Mouse (Mus musculus) NIH3T3 (cell line): ENCODE results near the gene Cnpy1.

Experiments
- DNase-seq: peaks from one replicate; pipeline ENCODE4 v3.0.0-alpha.2; 2012; ENCODE audit warnings: low read depth

Cnpy1 gene

DNA sequence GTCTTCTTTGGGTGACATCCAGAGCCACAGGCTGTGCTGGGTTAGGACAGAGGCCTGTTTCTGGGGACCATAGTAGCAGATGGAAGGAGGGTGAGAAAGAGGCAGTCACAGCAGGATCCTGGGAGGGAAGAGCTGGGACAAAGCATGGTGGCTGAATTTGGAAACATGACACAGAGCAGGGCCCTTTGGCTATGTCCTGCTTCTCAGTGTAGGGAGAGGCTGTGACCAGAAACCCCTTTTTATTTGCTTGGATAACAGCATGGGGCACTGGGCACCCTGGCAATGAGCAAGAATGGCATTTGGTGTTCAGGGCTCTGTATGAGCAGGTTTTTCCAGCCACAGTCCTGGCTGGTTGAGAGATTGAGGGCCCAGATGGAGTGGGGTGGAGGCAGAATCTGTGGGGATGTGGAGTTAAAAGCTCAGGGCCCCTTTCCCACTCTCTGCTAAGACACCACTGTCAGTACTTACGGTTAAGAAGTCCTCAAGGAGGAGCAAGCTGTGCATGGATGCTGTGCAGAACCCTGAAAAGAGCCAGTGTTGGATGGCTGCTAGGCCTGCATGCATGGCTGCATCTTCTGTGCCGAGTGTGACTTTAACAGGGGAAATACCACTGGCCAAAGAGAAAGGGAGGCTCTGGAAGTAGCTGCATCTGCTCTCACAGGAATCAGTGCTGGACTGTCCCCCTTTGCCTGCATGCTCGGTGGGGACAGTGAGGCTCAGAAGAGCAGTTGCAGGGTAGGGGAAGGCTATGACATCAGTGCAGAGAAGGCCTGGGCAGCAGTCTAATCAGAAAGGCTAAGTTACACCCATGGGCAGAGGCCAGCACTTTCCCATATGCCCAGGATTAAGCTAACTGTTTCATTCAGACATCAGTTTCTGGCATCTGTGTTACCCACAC lies 54.2 kb downstream of the Cnpy1 start:
- DNase-seq = no peak

DNA sequence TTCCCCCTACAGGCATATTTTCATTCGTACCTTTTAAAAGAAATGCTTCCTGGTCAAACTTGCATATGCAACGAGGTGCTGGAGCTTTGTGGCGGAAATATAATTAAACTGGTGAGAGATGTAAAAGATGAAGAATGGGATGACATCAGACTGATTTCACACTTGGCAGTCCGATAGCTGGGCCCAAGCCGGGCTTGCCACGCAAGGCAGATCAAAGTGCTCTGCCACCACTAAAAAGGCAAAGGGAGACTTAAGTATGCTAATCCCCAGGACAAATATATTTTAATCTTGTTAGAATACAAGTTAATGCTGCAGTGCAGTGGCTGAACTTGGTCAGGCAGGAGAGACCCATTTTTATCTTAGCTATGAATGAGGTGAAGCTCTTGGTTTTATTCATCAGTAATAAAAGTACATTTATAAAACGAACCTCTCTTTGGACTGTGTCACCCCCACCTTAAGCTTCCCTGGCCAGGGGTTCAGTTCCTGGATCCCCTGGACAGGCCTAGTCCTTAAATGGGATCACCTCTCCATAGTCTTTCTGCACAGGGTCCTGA lies 66.3 kb downstream of the Cnpy1 start:
- no peak for DNase-seq

DNA sequence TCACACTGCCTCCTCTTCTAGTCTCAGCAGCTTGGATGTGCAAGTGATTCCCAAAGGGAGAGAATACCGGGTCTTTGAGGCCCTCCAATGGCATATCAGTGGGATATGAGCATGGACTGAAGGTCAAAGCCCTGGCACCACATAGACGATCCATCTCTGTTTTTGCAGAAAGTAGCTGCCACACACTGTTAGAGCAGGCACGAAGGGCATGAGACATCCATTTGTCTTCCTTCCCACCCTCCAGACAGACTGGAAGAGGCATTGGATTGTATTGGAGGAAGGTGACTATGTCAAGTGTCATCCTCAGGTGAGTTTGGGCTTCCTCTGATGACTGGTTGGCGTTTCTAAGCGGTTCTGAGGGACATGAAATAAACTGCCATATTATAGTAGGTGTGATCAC lies 67.3 kb downstream of the Cnpy1 start:
- DNase-seq = no peak

DNA sequence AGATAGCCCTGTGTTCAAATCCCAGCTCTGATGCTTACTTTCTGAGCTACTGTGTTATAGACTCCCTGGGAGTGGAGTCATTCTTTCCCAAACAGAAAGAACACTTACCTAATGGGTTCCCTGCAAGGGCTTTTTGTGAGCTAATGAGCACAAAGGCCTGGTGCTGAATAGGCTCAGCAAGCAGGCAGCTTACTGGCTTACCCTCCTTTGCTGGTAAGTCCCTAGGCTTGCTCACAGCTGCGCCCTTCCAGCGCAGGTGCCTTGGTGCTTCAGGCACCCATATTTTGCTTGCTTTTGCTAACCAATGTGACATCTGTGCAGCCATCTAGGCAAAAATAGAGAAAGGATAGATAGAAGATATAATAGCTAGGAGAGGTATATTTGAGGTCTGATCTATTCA lies 69.0 kb downstream of the Cnpy1 start:
- no peak for DNase-seq

DNA sequence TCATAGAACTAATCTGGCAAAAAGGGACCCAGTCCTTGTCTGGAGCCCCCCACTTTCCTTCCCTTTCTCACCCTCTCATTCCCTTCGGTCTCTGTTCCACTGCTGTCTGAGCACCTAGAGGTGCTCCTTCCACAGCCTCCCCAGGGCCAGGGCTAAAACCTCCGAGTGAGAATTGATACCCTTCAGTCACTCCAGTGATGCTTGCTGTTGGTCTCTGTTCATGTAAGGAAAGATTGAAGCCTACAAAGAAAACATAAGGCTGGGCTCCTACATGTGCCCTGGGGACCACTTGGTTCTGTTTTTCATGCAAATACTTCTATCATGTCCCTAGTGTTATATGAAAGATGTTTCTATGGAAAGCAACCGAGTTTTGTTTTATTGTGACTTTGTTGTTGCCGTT lies 69.6 kb downstream of the Cnpy1 start:
- no peak for DNase-seq

DNA sequence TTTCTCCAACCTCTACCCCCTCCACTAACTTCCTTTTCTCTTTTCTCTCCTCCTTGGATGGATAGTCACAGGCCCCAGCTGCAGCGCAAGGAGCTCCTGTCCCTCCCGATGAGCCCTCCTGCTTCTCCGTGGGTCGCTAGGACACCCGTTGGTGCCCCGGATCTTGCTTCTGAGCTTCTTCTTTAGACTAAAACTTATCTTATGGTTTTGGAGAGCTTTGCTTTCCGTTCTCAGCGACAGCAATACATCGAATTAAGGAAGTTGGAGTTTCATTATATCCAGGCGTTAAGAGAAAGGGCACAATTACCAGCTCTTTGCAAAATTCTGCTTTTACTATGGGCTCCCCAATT lies 70.1 kb downstream of the Cnpy1 start:
- DNase-seq = no peak

DNA sequence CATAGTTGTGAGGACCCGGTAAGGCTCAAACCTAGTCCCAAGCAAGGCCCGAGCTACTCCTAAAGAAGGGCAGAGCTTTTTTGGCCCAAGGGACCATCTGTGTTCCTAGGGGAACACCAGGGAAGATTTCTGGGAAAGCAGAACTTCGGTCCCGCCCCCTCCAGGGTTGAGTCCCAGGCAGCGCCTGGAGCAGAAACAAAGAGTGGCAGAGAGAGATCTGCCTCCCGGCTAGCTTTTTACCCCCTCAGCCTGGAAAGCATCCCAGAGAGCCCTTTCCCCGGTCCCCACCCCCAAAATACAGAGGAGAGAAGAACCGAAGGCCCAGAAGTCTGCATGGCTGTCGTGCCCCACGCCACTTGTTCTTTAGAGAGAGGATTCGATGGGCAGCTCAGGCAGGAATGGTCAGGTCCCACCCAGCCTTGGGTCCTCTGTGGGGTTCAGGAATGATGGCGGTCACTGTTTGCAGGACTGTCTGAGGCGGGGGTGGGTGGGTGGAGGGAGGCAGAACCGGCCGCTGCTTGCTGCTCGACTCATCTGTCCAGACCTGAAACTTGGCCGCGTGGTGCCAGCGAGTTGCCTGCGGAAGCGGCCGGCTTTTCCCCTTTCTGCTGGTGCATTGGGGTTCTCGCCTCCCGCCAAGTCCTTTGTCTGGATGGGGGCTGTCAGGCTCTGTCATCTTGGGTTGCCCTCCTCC lies 70.6 kb downstream of the Cnpy1 start:
- DNase-seq = peak; percentile 5

DNA sequence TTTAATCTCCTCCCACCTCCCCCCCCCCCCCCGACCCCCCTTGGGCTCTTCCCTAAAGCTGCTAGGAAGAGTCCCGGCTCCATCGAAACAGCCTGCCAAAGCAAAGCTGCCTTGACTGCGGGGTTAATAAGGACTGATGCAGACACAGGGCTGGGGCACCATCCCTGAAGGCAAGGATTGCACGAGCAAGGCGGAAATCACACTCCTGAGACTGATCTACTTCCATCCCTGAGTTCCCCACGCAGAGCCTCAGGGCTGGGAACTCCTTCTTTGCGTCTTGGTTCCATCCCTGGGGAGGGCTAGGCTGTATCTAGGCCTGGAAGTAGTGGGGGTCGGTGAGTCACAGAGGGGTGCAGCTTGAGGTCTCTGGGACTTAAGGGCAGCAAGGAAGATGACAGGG lies 71.5 kb downstream of the Cnpy1 start:
- no peak for DNase-seq

DNA sequence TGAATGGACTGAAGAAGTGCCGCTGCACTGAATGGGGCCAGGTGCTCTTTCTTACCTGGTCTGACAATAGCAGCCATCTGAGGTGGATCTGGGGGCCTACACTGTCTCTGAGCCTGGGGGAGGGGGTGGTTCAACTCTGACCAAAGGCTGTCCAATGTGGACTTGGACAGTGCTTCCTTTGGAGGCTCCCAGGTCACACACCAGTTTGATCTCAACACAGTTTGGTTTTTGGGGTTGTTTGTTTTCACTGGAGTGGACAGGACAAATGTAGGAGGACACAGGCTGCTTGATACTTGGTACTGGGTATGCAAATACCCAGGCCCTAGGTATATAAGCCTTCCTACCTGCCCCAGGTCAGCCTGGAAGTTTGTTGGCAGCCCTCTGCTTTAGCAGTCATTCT lies 71.9 kb downstream of the Cnpy1 start:
- DNase-seq = no peak

DNA sequence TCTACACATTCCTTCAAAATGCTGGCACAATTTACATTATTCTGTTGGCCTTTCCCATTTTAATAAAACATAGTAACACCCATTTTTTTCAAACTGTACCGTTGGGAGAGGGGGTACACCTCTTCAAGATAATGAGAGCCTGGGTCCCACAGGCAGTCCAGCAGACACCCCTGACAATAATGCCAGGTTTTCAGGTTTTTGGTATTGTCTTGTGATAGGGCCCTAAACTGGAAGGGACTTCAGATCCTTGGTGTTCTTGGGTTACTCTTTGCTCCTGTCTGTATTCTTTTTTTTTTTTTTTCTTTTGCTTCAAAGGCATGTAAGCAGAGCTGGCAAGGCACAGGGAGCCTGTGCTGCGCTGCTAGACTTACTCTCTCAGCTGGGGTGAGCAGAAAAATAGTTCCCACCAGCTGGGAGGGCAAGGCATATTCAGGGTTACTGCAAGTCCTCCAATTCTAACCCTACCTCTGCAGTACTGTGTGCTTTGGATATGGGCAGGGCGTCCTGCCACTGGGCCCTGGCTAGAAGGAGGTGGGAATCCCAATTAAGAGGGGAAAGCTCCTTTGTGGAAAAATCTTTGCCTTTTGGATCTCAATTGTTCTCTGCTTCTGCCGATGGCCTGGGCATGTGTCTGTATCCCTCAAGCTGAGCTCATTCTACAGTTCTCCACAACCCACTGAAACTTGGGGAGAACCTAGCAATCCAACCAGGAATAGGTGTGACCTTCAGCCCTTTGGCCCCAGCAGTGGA lies 72.5 kb downstream of the Cnpy1 start:
- DNase-seq = no peak

DNA sequence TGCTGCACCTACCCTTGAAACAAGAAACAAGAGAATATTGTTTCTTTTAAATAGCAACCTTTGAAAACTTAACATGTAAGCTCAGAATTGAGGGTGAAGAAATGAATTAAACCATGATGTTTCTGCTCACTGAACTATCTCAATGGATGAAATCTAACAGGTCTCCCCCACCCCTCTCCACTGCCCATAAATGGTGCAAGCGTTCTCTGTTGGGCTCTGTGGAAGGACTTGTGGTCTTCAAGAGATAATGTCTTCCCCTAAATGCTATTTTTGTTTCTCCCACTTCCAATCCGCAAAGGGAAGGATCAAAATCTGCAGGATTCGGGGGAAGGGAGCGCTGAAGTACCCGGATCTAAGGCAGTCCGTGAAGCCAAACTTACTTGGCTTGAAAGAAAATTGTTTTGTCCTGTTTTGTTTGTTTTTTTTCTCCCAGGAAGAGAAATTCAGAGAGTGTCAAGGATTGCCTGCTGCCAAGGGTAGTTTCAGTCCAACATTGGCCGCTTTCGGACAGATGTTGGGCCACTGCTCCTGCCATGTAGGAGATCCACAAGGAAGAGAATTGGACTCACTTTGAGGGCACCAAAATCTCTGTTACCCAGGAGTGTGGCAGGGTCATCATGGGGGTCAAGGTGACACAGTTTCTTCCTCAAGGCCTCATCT lies 73.2 kb downstream of the Cnpy1 start:
- no peak for DNase-seq

DNA sequence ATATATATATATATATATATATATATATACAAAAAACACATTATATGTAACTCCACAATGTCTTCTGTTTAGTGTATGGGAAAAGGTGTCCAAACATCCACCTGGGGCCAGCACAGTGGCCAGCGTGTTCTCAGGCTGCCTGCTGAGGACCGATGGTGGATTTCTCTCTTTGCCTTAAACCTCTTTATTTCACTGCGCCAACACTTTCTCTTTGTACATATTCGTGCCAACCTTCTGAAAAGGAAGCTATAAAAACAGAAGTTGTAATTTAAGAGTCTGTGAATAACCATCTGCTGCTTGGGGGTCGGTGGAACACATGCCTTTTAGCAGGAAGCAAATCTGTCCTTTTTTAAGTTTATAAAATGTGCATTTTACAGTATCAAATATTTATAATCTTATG lies 73.9 kb downstream of the Cnpy1 start:
- DNase-seq = no peak

DNA sequence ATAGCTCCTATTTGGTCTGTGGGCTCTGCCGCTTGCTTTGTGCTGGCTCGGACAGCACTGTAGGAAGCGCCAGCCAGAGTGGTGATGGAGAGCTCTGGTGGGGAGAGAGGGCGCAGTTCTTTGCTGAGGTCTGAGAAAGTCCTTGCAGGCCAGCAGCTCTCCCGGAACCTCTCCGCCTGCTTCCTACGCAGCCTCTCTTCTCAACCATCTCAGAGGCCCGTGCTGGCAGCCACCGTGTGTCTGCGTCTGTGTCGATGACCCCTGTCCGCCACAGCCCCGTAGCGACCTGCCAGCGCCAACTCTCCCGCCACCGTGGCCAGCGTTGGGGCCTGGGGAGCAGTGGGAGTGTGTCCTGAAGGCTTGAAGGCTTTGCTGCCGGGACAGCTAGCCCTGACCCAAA lies 74.7 kb downstream of the Cnpy1 start:
- no peak for DNase-seq

DNA sequence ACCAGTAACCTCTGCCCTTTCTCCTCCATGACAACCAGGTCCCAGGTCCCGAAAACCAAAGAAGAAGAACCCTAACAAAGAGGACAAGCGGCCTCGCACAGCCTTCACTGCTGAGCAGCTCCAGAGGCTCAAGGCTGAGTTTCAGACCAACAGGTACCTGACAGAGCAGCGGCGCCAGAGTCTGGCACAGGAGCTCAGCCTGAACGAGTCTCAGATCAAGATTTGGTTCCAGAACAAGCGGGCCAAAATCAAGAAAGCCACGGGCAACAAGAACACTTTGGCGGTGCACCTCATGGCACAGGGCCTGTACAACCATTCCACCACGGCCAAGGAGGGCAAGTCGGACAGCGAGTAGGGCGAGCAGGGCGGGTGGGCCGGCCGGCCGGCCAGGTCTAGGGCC lies 75.5 kb downstream of the Cnpy1 start:
- no peak for DNase-seq

DNA sequence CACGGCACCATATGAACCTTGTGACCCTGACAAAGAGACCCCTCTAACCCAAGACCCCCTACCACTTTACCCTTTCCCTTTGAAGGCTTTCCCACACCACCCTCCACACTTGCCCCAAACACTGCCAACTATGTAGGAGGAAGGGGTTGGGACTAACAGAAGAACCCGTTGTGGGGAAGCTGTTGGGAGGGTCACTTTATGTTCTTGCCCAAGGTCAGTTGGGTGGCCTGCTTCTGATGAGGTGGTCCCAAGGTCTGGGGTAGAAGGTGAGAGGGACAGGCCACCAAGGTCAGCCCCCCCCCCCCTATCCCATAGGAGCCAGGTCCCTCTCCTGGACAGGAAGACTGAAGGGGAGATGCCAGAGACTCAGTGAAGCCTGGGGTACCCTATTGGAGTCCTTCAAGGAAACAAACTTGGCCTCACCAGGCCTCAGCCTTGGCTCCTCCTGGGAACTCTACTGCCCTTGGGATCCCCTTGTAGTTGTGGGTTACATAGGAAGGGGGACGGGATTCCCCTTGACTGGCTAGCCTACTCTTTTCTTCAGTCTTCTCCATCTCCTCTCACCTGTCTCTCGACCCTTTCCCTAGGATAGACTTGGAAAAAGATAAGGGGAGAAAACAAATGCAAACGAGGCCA lies 76.3 kb downstream of the Cnpy1 start:
- DNase-seq = no peak

DNA sequence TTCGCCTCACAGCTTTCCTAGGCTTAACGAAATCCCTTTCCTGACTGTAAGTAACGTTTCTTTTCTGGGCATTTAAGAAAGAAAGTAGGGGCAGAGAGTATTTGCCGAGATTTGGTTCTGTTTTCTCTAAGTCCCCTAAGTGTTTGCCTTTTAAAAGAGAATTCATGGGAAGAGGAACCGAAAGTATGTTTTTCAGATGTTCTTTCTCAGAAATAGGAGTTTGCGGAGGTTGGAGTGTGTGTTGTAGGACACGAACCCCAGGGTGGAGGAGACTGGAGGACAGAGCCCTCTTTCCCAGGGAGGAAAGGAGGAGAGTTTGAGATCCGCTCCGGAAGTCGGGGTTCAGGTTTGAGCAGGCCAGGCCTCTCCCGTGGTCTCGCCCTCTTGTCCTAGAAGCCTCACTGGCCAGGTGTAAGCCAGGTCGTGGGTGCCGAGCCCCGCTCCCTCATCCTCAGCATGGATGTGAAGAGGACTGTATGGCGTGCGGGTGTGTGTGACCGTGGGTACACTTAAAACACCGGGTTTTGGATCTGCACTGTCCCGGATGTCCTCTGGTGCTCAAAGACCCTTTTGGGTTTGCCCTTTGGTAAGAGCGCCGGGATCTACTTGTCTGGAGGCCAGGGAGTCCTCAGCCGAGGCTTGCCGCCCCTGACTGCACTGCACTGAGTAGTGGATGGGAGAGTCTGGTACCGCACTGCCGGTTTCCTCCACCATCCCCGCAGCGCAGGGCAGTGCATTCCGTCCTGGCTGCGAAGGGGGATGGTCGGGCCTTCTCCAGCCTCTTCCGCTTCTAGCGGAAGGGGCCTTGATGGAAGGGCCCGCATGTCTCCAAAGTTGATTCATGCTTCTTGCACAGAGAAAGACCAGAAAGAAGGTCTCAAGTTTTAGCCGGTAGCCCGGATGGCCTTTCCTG lies 77.1 kb downstream of the Cnpy1 start:
- no peak for DNase-seq

DNA sequence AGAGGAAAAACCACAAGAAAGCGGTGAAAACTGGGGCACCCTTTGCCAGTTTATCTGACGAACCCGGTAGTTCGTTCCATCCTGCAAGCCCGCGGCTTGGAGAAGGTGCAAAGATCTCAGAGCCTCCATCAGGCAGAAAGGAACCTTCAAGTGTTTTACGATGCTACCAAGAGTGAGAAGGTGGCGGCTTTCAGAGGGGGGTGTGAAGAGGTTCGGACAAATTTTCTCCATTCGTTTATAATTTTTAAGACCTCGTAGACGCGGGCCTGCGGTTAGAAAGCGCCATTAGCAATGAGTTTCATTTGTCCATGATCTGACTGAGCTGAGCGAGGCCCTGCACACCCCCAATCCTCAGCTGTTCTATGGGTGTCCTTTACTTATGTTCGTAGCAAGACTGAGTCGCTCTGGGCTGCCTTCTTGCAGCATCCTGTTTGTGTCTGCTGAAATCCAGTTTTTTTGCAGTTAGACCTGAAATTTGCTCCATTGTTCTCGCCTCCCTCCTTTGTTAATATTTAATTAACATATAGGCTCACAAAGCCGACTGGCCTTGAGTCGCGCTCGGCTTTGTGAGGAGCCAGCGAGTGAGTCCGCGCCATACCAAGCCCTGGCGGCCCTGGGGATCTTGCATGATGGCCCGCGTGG lies 77.9 kb downstream of the Cnpy1 start:
- no peak for DNase-seq

DNA sequence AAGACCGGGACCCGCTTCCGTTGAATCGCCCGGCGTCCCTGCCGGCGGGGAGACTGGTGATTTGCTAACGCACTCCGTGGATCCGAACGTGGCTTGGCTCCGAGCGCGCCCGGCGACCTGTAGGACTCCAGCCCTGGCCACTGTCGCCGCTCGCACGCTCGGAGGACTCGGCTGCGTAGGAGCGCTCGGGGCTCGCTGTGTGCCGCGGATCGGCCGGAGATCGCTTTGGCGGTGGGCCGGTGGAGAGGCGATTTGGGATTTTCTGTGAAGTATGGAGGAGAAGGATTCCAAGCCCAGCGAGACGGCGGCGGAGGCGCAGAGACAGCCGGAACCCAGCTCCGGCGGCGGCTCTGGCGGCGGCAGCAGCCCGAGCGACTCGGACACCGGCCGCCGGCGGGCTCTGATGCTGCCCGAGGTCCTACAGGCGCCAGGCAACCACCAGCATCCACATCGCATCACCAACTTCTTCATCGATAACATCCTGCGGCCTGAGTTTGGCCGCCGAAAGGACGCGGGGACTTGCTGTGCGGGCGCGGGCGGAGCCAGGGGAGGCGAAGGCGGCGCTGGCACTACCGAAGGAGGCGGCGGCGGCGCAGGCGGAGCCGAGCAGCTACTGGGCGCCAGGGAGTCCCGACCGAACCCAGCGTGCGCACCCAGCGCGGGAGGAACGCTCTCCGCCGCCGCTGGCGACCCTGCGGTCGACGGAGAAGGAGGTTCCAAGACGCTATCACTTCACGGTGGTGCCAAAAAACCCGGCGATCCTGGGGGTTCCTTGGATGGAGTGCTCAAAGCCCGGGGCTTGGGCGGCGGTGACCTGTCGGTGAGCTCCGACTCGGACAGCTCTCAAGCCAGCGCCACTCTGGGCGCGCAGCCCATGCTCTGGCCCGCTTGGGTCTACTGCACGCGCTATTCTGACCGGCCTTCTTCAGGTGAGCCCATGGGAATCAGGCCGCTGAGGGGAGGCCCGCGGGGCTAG lies 79.1 kb downstream of the Cnpy1 start:
- no peak for DNase-seq
